ENCODE assay signal across 12 mouse cellular contexts in genomic region chr7:73614341-73614740, GRCm38 (mm10).
A peak's percentile ranks its signal among the peaks of the same experiment; 100 is the strongest.
DNase-seq lines count a peak whose midpoint lies in the region; ATAC-seq lines count a peak whose summit lies in the region.
"Had no signal": no experiment of that assay in that cellular context is flagged by ENCODE, and none has a peak within 500 bp of the region (broad histone marks: within the 10 kb centered on the region; RNA-seq: fewer than 3 reads in every experiment).

No protein-coding gene starts in this region.

- H3K9me3 ChIP-seq in forebrain, embryonic 10.5 days = no peaks in the 10 kb centered on the region
- H3K9me3 ChIP-seq in forebrain, embryonic 11.5 days (ENCODE audit: control insufficient read depth, low read length) = no peaks in the 10 kb centered on the region
- no peaks in the 10 kb centered on the region for H3K9me3 ChIP-seq in lung, embryonic 16.5 days (ENCODE audit: control insufficient read depth, low read length)
- H3K9me3 ChIP-seq in forebrain, embryonic 13.5 days (replicated peaks) = no peaks in the 10 kb centered on the region
- no peaks in the 10 kb centered on the region for H3K9me3 ChIP-seq in neural tube, embryonic 14.5 days (ENCODE audit: control insufficient read depth, low read length)
- H3K9me3 ChIP-seq: liver, embryonic 15.5 days had no signal

- no peaks in the 10 kb centered on the region for H3K36me3 ChIP-seq in forebrain, embryonic 10.5 days (replicated peaks)
- H3K36me3 ChIP-seq in forebrain, embryonic 11.5 days (ENCODE audit: control insufficient read depth, insufficient read depth, low read length) = no peaks in the 10 kb centered on the region
- no peaks in the 10 kb centered on the region for H3K36me3 ChIP-seq in lung, embryonic 16.5 days (ENCODE audit: control insufficient read depth, insufficient read depth, low read length)
- no peaks in the 10 kb centered on the region for H3K36me3 ChIP-seq in forebrain, embryonic 13.5 days (ENCODE audit: poor library complexity, severe bottlenecking)
- H3K36me3 ChIP-seq in neural tube, embryonic 14.5 days (ENCODE audit: control insufficient read depth, insufficient read depth, low read length) = no peaks in the 10 kb centered on the region
- H3K36me3 ChIP-seq: liver, embryonic 15.5 days had no signal

- no peak overlapping the region for H3K9ac ChIP-seq in forebrain, embryonic 11.5 days (ENCODE audit: low read length)
- no peak overlapping the region for H3K9ac ChIP-seq in lung, embryonic 16.5 days (ENCODE audit: low read length)
- H3K9ac ChIP-seq in forebrain, embryonic 13.5 days = no peak overlapping the region; the same call in 1 of the 2 replicates
- H3K9ac ChIP-seq in neural tube, embryonic 14.5 days (replicated peaks; ENCODE audit: low read depth, low read length) = no peak overlapping the region
- H3K9ac ChIP-seq: liver, embryonic 15.5 days had no signal

- no peak overlapping the region for H3K4me2 ChIP-seq in forebrain, embryonic 11.5 days (ENCODE audit: low read depth, low read length, severe bottlenecking)
- H3K4me2 ChIP-seq in lung, embryonic 16.5 days (ENCODE audit: low read depth, low read length) = no peak overlapping the region
- H3K4me2 ChIP-seq in forebrain, embryonic 13.5 days = no peak overlapping the region
- no peak overlapping the region for H3K4me2 ChIP-seq in neural tube, embryonic 14.5 days (ENCODE audit: low read depth, low read length)
- H3K4me2 ChIP-seq: liver, embryonic 15.5 days had no signal

- H3K4me1 ChIP-seq in forebrain, embryonic 10.5 days = peaks cover 52% of the 10 kb centered on the region
- peaks cover 3% of the 10 kb centered on the region; the same call in 1 of the 2 replicates for H3K4me1 ChIP-seq in forebrain, embryonic 11.5 days (replicated peaks; ENCODE audit: control insufficient read depth, insufficient read depth, low read length)
- peaks cover 22% of the 10 kb centered on the region for H3K4me1 ChIP-seq in lung, embryonic 16.5 days (replicated peaks; ENCODE audit: control insufficient read depth, insufficient read depth, low read length)
- H3K4me1 ChIP-seq in forebrain, embryonic 13.5 days = peaks cover 41% of the 10 kb centered on the region
- H3K4me1 ChIP-seq in neural tube, embryonic 14.5 days (ENCODE audit: control insufficient read depth, insufficient read depth, low read length) = peaks cover 20% of the 10 kb centered on the region

- H3K4me3 ChIP-seq in forebrain, embryonic 10.5 days = no peak overlapping the region
- no peak overlapping the region for H3K4me3 ChIP-seq in forebrain, embryonic 11.5 days (ENCODE audit: low read depth, low read length)
- no peak overlapping the region for H3K4me3 ChIP-seq in lung, embryonic 16.5 days (ENCODE audit: low read length)
- no peak overlapping the region for H3K4me3 ChIP-seq in forebrain, embryonic 13.5 days
- no peak overlapping the region for H3K4me3 ChIP-seq in neural tube, embryonic 14.5 days (ENCODE audit: low read depth, low read length)
- H3K4me3 ChIP-seq: liver, embryonic 15.5 days had no signal

- 94% methylated on average over 4 of the region's 4 CpGs for WGBS in forebrain, embryonic 10.5 days
- WGBS in forebrain, embryonic 11.5 days = 82% methylated on average over 4 of the region's 4 CpGs
- 82% methylated on average over 4 of the region's 4 CpGs for WGBS in lung, embryonic 16.5 days
- WGBS in forebrain, embryonic 13.5 days = 56% methylated on average over 4 of the region's 4 CpGs
- 79% methylated on average over 4 of the region's 4 CpGs for WGBS in neural tube, embryonic 14.5 days

- no peaks in the 10 kb centered on the region for H3K27me3 ChIP-seq in forebrain, embryonic 10.5 days (ENCODE audit: poor library complexity, severe bottlenecking)
- H3K27me3 ChIP-seq in forebrain, embryonic 11.5 days (ENCODE audit: control insufficient read depth, insufficient read depth, low read length) = no peaks in the 10 kb centered on the region
- H3K27me3 ChIP-seq in lung, embryonic 16.5 days (ENCODE audit: control insufficient read depth, insufficient read depth, low read depth, low read length) = no peaks in the 10 kb centered on the region
- H3K27me3 ChIP-seq in forebrain, embryonic 13.5 days = no peaks in the 10 kb centered on the region
- H3K27me3 ChIP-seq in neural tube, embryonic 14.5 days (ENCODE audit: control insufficient read depth, insufficient read depth, low read length) = no peaks in the 10 kb centered on the region
- H3K27me3 ChIP-seq: liver, embryonic 15.5 days had no signal

- peak overlapping the region; percentile 100; the same call in 1 of the 2 replicates for H3K27ac ChIP-seq in forebrain, embryonic 10.5 days
- H3K27ac ChIP-seq in forebrain, embryonic 11.5 days (ENCODE audit: low read depth, low read length) = no peak overlapping the region
- peak overlapping the region; percentile 53; the same call in 1 of the 2 replicates for H3K27ac ChIP-seq in lung, embryonic 16.5 days (ENCODE audit: low read length)
- peak overlapping the region; percentile 85 for H3K27ac ChIP-seq in forebrain, embryonic 13.5 days
- H3K27ac ChIP-seq in neural tube, embryonic 14.5 days (ENCODE audit: low read depth, low read length) = 0 out of 2 replicates have a peak overlapping the region, but pooled peaks have one; percentile 41
- H3K27ac ChIP-seq: liver, embryonic 15.5 days had no signal

- DNase-seq in forebrain, embryonic 10.5 days (ENCODE audit: extremely low spot score, low spot score) = no peak
- no peak for DNase-seq in forebrain, embryonic 11.5 days (ENCODE audit: low spot score)
- DNase-seq in lung, postnatal 25 days (ENCODE audit: low spot score) = no peak
- no peak for DNase-seq in gastrocnemius, postnatal 10 days
- no peak for DNase-seq in adrenal gland, adult 18-20 months (ENCODE audit: low spot score in 2 of 2)
- DNase-seq: B cell, adult 2 months; layer of hippocampus, postnatal 36 days; right cerebral cortex, postnatal 14 days had no signal

- no peak for ATAC-seq in forebrain, embryonic 11.5 days (replicated peaks; ENCODE audit: low FRiP score)
- no peak for ATAC-seq in lung, embryonic 16.5 days (ENCODE audit: low read depth)
- no peak for ATAC-seq in forebrain, embryonic 13.5 days
- ATAC-seq in neural tube, embryonic 14.5 days (ENCODE audit: low read depth) = no peak
